Mouse (Mus musculus) gastrocnemius, postnatal 14 days (tissue): ENCODE measurements around the gene Gm4871. TPM values are rescaled to one million over a fixed set of nuclear protein-coding genes. Genes with fewer than 3 reads are reported as not detected.
A peak's percentile ranks its signal among the peaks of the same experiment; 100 is the strongest.

Experiments used
- DNase-seq: peaks from one replicate; pipeline ENCODE4 v3.0.0; 2021; ENCODE audit warnings: mixed read lengths
- intact Hi-C: fragments of 180-260 bp; cut with DNase I; formaldehyde crosslinking; loops from one replicate; pipeline ENCODE4 v1.15.1; 2025; ENCODE audit warnings: low total_unique reads
- total RNA-seq, 2 experiments: library from RNA; stranded (reverse); gene quantifications; 2 replicates each; pipeline ENCODE4 v1.2.3; 2021

Gene Gm4871
- total RNA-seq, 2 experiments from 2014 or later = not detected

DNA sequence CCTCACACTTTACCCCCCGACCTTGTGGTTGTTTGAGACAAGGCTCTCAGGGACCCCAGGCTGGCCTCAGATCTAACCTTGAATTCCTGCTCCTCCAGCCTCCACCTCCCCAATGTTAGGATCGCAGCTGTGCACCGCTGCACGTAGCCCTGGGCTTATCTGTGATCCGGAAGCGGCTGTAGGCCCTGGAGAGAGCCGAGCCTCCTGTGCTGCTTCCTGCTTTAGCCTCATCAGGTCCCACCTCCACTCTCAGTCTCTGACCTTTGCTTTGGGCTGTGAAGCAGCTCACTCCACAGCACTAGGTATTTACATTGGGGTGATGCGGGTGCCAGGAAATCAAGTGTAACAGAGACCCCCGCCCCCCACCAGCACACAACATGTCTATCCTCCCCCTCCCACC is 28.1 kb downstream of the Gm4871 start:
- intact Hi-C loops = no loop called here
- no peak for DNase-seq

- intact Hi-C loops = no loop called here
- DNase-seq = no peak
Observed at GRCm38 (mm10) chr5:145003362-145003761, 29.2 kb downstream of the Gm4871 start.

DNA sequence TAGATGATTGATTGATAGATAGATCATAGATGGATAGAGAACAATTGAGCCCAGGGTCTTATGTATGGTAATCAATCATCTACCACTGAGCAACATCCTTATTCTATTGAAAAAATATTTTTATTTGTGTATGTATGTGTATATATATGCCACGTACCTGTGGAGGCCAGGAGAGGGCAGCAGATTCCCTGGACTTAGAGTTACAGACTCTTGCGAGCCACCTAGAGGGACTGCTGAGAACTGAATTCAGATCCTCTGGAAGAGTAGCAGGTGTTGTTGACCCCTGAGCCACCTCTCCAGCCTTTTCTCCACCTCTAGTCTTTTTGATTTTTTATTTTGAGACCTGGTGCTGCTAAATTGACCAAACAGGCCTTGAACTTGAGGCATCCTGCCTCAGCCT is 34.1 kb downstream of the Gm4871 start:
- intact Hi-C loops = no loop called here
- DNase-seq = no peak

DNA sequence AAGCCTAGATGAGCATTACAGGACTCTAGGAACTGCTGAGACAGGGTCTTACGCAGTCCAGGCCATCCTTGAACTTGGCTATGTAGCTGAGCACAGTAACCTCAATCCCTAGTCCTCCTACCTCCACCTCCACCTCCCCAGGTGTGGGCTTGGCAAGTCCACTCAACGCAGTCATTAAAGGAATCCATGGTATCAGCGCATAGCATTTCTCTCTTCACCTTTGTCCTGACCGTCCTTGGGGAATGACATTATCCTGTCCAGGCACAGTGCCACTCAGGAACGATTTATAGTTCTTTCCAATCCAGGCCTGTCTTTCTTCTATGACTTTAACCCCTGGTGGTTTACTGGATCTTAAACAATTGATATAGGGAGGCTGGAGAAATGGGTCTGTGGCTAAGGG is 42.1 kb downstream of the Gm4871 start:
- no peak for DNase-seq
- intact Hi-C loops = no loop called here

DNA sequence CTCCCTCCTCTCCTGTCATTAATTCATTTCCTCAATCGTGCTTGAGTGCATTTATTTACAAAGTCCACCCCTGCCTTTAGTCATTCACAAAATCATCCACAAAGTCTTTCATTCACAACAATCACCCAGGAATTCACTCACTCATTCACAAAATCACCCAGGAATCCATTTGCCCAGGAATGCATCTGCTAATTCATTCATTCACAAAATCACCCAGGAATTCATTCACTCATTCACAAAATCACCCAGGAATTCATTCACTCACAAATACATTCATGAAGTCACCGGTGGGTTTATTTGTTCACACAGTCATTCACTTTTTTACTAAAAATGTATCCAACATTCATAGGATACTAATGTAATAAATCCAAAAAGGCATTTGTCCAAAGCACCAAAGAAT is 42.5 kb downstream of the Gm4871 start:
- intact Hi-C loops = no loop called here
- no peak for DNase-seq

DNA sequence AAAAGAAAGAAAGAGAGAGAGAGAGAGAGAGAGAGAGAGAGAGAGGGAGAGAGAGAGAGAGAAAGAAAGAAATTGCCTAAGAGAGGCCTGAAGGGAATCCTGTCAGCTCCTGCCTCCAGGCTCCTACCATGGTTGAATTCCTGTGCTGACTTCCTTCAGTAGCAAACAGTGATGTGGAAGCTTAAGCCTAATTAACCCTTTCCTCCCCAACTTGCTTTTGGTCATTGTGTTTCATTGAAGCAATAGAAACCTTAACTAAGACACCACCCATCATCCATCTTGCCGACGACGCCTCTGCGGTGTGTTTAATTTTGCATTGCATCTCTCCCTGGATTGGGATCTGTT is 43.5 kb downstream of the Gm4871 start:
- DNase-seq = no peak
- intact Hi-C loops = loop anchor here (2.0 to 10.0 kb wide), 3 partner anchors 87 to 194 kb away; no protein-coding TSS in a partner anchor

- DNase-seq = peak; percentile 22
- intact Hi-C loops = loop anchor here (2.0 to 10.0 kb wide), 3 partner anchors 86 to 194 kb away; no protein-coding TSS in a partner anchor
Observed at GRCm38 (mm10) chr5:144988340-144989060, 44.1 kb downstream of the Gm4871 start.

DNA sequence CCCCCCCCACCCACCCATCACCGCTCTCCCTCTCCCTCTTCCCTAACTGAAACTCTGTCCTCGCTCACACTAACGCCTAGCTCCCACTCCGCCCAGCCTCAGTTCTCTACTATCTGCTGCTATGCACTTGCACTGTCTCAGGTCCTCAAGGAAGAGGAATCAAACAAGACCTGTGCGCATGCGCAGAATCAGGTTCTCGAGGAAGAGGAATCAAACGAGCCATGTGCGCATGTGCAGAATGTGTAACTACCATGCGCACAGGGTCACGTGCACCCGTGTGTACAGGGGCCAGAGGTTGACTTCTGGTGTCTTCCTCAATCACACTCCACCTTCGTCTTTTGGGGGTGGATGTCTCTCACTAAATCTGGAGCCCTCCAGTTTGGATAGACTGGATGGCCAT is 45.0 kb downstream of the Gm4871 start:
- intact Hi-C loops = loop anchor here (5.0 to 10.0 kb wide), 2 partner anchors 85 to 193 kb away; no protein-coding TSS in a partner anchor

GRCm38 (mm10) chr5:144984839-144985238 is 47.7 kb downstream of the Gm4871 start:
- intact Hi-C loops = loop anchor here (5.0 to 10.0 kb wide), 2 partner anchors 83 to 190 kb away; no protein-coding TSS in a partner anchor

More for the DNA sequence above, 45.0 kb downstream of the Gm4871 start:
- DNase-seq = no peak

DNA sequence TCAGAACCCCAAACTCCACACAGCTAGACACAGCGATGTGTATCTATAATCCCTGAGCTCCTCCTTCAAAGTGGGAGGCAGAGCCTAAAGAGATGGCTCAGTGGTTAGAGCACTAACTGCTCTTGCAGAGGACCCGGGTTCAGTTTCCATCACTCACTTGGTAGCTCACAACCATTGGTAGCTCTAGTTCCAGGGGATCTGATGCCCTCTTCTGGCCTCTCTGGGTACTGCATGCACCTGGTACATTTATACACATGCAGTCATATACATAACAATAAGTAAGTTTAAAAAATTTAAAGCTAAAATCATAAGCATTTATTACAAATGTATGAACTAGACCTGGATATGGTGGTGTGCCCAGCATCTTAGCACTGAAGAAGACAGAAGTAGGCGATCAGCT is 49.3 kb downstream of the Gm4871 start:
- DNase-seq = no peak
- intact Hi-C loops = loop anchor here (10.0 kb wide), 1 partner anchor 188 kb away; no protein-coding TSS in a partner anchor

More at GRCm38 (mm10) chr5:144984839-144985238, 47.7 kb downstream of the Gm4871 start:
- DNase-seq = no peak

Other genes starting within 250 kb of the Gm4871 start
- gene Smurf1, start 66.9 kb downstream of the Gm4871 start, total RNA-seq = 10 to 100 TPM; 11.0 to 13.1 TPM
- not detected for gene 1700018F24Rik, start 10.2 kb upstream of the Gm4871 start, total RNA-seq
- gene Arpc1a, start 51.1 kb upstream of the Gm4871 start, total RNA-seq = 10 to 100 TPM; 32.9 to 38.3 TPM
- gene Kpna7, start 51.3 kb upstream of the Gm4871 start, total RNA-seq = not detected
- 10 to 100 TPM; 58.6 to 66.5 TPM for gene Arpc1b, start 81.5 kb upstream of the Gm4871 start, total RNA-seq
- 10 to 100 TPM; 55.4 to 58.5 TPM for gene Pdap1, start 107.5 kb upstream of the Gm4871 start, total RNA-seq
- gene Bud31, start 107.6 kb upstream of the Gm4871 start, total RNA-seq = 10 to 100 TPM; 59.0 to 59.8 TPM
- gene Ptcd1, start 134.4 kb upstream of the Gm4871 start, total RNA-seq = 1 to 10 TPM; 9.7 to 9.8 TPM
- gene Cpsf4, start 134.5 kb upstream of the Gm4871 start, total RNA-seq = 1 to 10 TPM; 7.1 to 8.8 TPM
- 100 to 1,000 TPM; 553 to 667 TPM for gene Atp5j2, start 159.3 kb upstream of the Gm4871 start, total RNA-seq
- gene Zkscan14, start 169.1 kb upstream of the Gm4871 start, total RNA-seq = 1 to 10 TPM; 7.5 to 8.1 TPM
- 1 to 10 TPM; 7.8 to 8.2 TPM for gene Zkscan5, start 171.8 kb upstream of the Gm4871 start, total RNA-seq
- 10 to 100 TPM; 11.1 to 13.4 TPM for gene Zfp655, start 199.0 kb upstream of the Gm4871 start, total RNA-seq
- gene Zscan25, start 247.7 kb upstream of the Gm4871 start, total RNA-seq = 1 to 10 TPM; 8.0 to 8.8 TPM